Mouse (Mus musculus) CH12.LX (cell line): ENCODE results near the gene 4931406P16Rik. TPM values are rescaled to one million over a fixed set of nuclear protein-coding genes. Genes with fewer than 3 reads are reported as not detected.

ENCODE experiments used
- DNase-seq: peaks from one replicate; pipeline ENCODE4 v3.0.0-alpha.2; 2013; ENCODE audit errors: extremely low read depth
- H3K27ac ChIP-seq: 2 replicates; pipeline ENCODE4 v1.5.1; 2012; ENCODE audit warnings: low read depth, mild to moderate bottlenecking, control low read depth, moderate library complexity; ENCODE audit not compliant: insufficient read depth
- H3K27me3 ChIP-seq: replicated peaks from 2 replicates; pipeline ENCODE3; 2012; ENCODE audit warnings: inconsistent platforms
- H3K36me3 ChIP-seq, 2 experiments: replicated peaks in 1 of 2; 2 replicates each; pipeline versions ENCODE3 to v1.6.1; 2012; ENCODE audit warnings: inconsistent platforms in 1 of 2, low read length in 1 of 2, mild to moderate bottlenecking in 1 of 2, mixed read lengths in 1 of 2, moderate library complexity in 1 of 2; ENCODE audit not compliant: control insufficient read depth in 1 of 2, insufficient read depth in 1 of 2
- H3K4me1 ChIP-seq, 2 experiments: 2 replicates each; pipeline ENCODE4 v1.6.1; 2012; ENCODE audit warnings: inconsistent platforms in 1 of 2, moderate library complexity in 1 of 2; ENCODE audit not compliant: insufficient read depth in 2 of 2, control insufficient read depth in 1 of 2
- H3K4me2 ChIP-seq: 2 replicates; pipeline ENCODE4 v1.6.1; 2012; ENCODE audit warnings: low read depth, mild to moderate bottlenecking, control low read depth; ENCODE audit not compliant: poor library complexity, insufficient read depth, severe bottlenecking
- H3K4me3 ChIP-seq, 3 experiments: fragments of 150-350 bp in 1 of 3; sonication (generic) in 1 of 3; replicated peaks in 1 of 3; 2 replicates each; pipeline versions ENCODE3 to v1.5.1; 2011 to 2012; ENCODE audit warnings: low read depth in 2 of 3, low read length in 2 of 3, mild to moderate bottlenecking in 2 of 3, moderate library complexity in 2 of 3, control low read depth in 1 of 3, improper control_type of control experiment in 1 of 3, inconsistent platforms in 1 of 3, mixed read lengths in 1 of 3; ENCODE audit not compliant: poor library complexity in 1 of 3
- H3K79me2 ChIP-seq: replicated peaks from 2 replicates; pipeline ENCODE4 v1.6.1; 2012; ENCODE audit warnings: mild to moderate bottlenecking, moderate library complexity; ENCODE audit not compliant: control insufficient read depth, poor library complexity, insufficient read depth, severe bottlenecking; ENCODE audit errors: extremely low read depth
- H3K9ac ChIP-seq: 2 replicates; pipeline ENCODE4 v1.6.1; 2012; ENCODE audit warnings: low read depth, mild to moderate bottlenecking, control low read depth, moderate library complexity; ENCODE audit not compliant: insufficient read depth
- H3K9me3 ChIP-seq: replicated peaks from 2 replicates; pipeline ENCODE3; 2012; ENCODE audit warnings: low read length, inconsistent platforms, mixed read lengths
- CHD1 ChIP-seq: IDR thresholded peaks from 2 replicates; pipeline ENCODE4 v1.6.1; 2012; ENCODE audit warnings: low read depth, low read length, improper control_type of control experiment, inconsistent platforms
- CHD2 ChIP-seq: IDR thresholded peaks from 2 replicates; pipeline ENCODE4 v1.6.1; 2011; ENCODE audit warnings: low read length, improper control_type of control experiment
- CTCF ChIP-seq, 2 experiments: IDR thresholded peaks in 1 of 2; conservative IDR thresholded peaks in 1 of 2; 2 replicates each; pipeline ENCODE4 v1.5.1; 2011 to 2012; ENCODE audit warnings: low read depth in 2 of 2, low read length in 2 of 2, improper control_type of control experiment in 1 of 2, inconsistent platforms in 1 of 2, mild to moderate bottlenecking in 1 of 2, moderate library complexity in 1 of 2
- E2F4 ChIP-seq: IDR thresholded peaks from 2 replicates; pipeline ENCODE4 v1.6.1; 2011; ENCODE audit warnings: low read depth, low read length, improper control_type of control experiment; ENCODE audit not compliant: insufficient replicate concordance
- ELF1 ChIP-seq: IDR thresholded peaks from 2 replicates; pipeline ENCODE4 v1.6.1; 2014; ENCODE audit warnings: low read depth, mild to moderate bottlenecking, inconsistent platforms, low read length, improper control_type of control experiment
- EP300 ChIP-seq: IDR thresholded peaks from 2 replicates; pipeline ENCODE4 v1.6.1; 2011; ENCODE audit warnings: low read length, improper control_type of control experiment
- ETS1 ChIP-seq: conservative IDR thresholded peaks from 2 replicates; pipeline ENCODE4 v1.6.1; 2012; ENCODE audit warnings: low read depth, mild to moderate bottlenecking, inconsistent platforms, low read length, improper control_type of control experiment, moderate library complexity
- HCFC1 ChIP-seq: IDR thresholded peaks from 2 replicates; pipeline ENCODE4 v1.6.1; 2012; ENCODE audit warnings: low read depth, mild to moderate bottlenecking, inconsistent platforms, low read length, improper control_type of control experiment
- IRF4 ChIP-seq: IDR thresholded peaks from 2 replicates; pipeline ENCODE4 v1.6.1; 2014; ENCODE audit warnings: low read depth, mild to moderate bottlenecking, inconsistent platforms, low read length, improper control_type of control experiment
- JUN ChIP-seq: IDR thresholded peaks from 2 replicates; pipeline ENCODE4 v1.6.1; 2011; ENCODE audit warnings: low read depth, mild to moderate bottlenecking, low read length, improper control_type of control experiment, moderate library complexity; ENCODE audit not compliant: insufficient read depth
- JUND ChIP-seq: conservative IDR thresholded peaks from 2 replicates; pipeline ENCODE4 v1.6.1; 2011; ENCODE audit warnings: low read depth, low read length, improper control_type of control experiment
- KAT2A ChIP-seq: IDR thresholded peaks from 2 replicates; pipeline ENCODE4 v1.6.1; 2012; ENCODE audit warnings: low read length, improper control_type of control experiment, inconsistent platforms; ENCODE audit not compliant: insufficient replicate concordance
- MAX ChIP-seq: IDR thresholded peaks from 2 replicates; pipeline ENCODE4 v1.6.1; 2011; ENCODE audit warnings: low read length, improper control_type of control experiment
- MAZ ChIP-seq: IDR thresholded peaks from 2 replicates; pipeline ENCODE4 v1.6.1; 2012; ENCODE audit warnings: low read depth, mild to moderate bottlenecking, inconsistent platforms, low read length, improper control_type of control experiment, moderate library complexity
- MEF2A ChIP-seq: IDR thresholded peaks from 2 replicates; pipeline ENCODE4 v1.6.1; 2014; ENCODE audit warnings: low read depth, mild to moderate bottlenecking, inconsistent platforms, low read length, improper control_type of control experiment, borderline replicate concordance
- MXI1 ChIP-seq: IDR thresholded peaks from 2 replicates; pipeline ENCODE4 v1.6.1; 2011; ENCODE audit warnings: mild to moderate bottlenecking, low read depth, low read length, improper control_type of control experiment
- MYC ChIP-seq: IDR thresholded peaks from 2 replicates; pipeline ENCODE4 v1.6.1; 2011; ENCODE audit warnings: low read depth, mild to moderate bottlenecking, improper control_type of control experiment, low read length
- NELFE ChIP-seq: IDR thresholded peaks from 2 replicates; pipeline ENCODE4 v1.6.1; 2011; ENCODE audit warnings: low read depth, low read length, improper control_type of control experiment
- PAX5 ChIP-seq: IDR thresholded peaks from 2 replicates; pipeline ENCODE4 v1.6.1; 2012; ENCODE audit warnings: low read length, inconsistent platforms, mixed read lengths
- POLR2A ChIP-seq: IDR thresholded peaks from 2 replicates; pipeline ENCODE4 v1.6.1; 2011; ENCODE audit warnings: low read depth, mild to moderate bottlenecking, improper control_type of control experiment, low read length
- POLR2AphosphoS2 ChIP-seq: IDR thresholded peaks from 2 replicates; pipeline ENCODE4 v1.6.1; 2011; ENCODE audit warnings: low read depth, low read length, improper control_type of control experiment
- RCOR1 ChIP-seq: conservative IDR thresholded peaks from 2 replicates; pipeline ENCODE4 v1.6.1; 2012; ENCODE audit warnings: low read depth, mild to moderate bottlenecking, inconsistent platforms, low read length, improper control_type of control experiment
- SMC3 ChIP-seq: IDR thresholded peaks from 2 replicates; pipeline ENCODE4 v1.6.1; 2011; ENCODE audit warnings: low read depth, low read length, improper control_type of control experiment
- TBP ChIP-seq: conservative IDR thresholded peaks from 2 replicates; pipeline ENCODE4 v1.6.1; 2011; ENCODE audit warnings: low read depth, low read length, improper control_type of control experiment
- TCF12 ChIP-seq: IDR thresholded peaks from 2 replicates; pipeline ENCODE4 v1.6.1; 2014; ENCODE audit warnings: low read depth, mild to moderate bottlenecking, inconsistent platforms, low read length, improper control_type of control experiment
- USF1 ChIP-seq: IDR thresholded peaks from 2 replicates; pipeline ENCODE4 v1.6.1; 2014; ENCODE audit warnings: low read depth, mild to moderate bottlenecking, inconsistent platforms, low read length, improper control_type of control experiment
- USF2 ChIP-seq: conservative IDR thresholded peaks from 2 replicates; pipeline ENCODE4 v1.6.1; 2011; ENCODE audit warnings: low read depth, low read length, improper control_type of control experiment
- ZC3H11A ChIP-seq: IDR thresholded peaks from 2 replicates; pipeline ENCODE4 v1.6.1; 2012; ENCODE audit warnings: low read depth, mild to moderate bottlenecking, inconsistent platforms, low read length, improper control_type of control experiment
- ZMIZ1 ChIP-seq: IDR thresholded peaks from 2 replicates; pipeline ENCODE4 v1.6.1; 2012; ENCODE audit warnings: low read depth, mild to moderate bottlenecking, inconsistent platforms, low read length, improper control_type of control experiment
- ZNF384 ChIP-seq: IDR thresholded peaks from 2 replicates; pipeline ENCODE4 v1.6.1; 2012; ENCODE audit warnings: low read depth, low read length, improper control_type of control experiment, inconsistent platforms
- dilution Hi-C: fragments of 300-500 bp; cut with MboI; formaldehyde crosslinking; loops from 2 replicates; pipeline ENCODE4 v1.14.3; 2020; ENCODE audit warnings: low sequenced_read_pairs; ENCODE audit not compliant: extremely low pct_unique_long_range_greater_than_20kb, extremely low pct_ligation_motif_present
- in situ Hi-C: fragments of 300-500 bp; cut with MboI; formaldehyde crosslinking; loops from 3 replicates; pipeline ENCODE4 v1.14.3; 2019; ENCODE audit warnings: low sequenced_read_pairs, low pct_ligation_motif_present, low pct_unique_long_range_greater_than_20kb, mixed read lengths
- polyA plus RNA-seq: library from polyadenylated mRNA; unstranded; fragments of >175 nt; gene quantifications from 2 replicates; pipeline ENCODE4 v1.2.1, GENCODE M21; 2012; ENCODE audit warnings: low read depth; ENCODE audit not compliant: insufficient read length
- total RNA-seq, 2 experiments: library from RNA; depleted of rRNA; stranded (reverse); fragments of 300-350 nt in 1 of 2; fragments of >200 nt in 1 of 2; gene quantifications; 2 replicates each; pipeline ENCODE4 v1.2.3; 2012 to 2014

4931406P16Rik gene
- total and polyA plus RNA-seq, 3 experiments: 10.0 to 15.6 (median 11.7) TPM

GRCm38 (mm10) chr7:34305454-34305853 lies 7.9 kb downstream of the 4931406P16Rik start:
- no peak overlapping the region for H3K4me2 ChIP-seq
- H3K4me1 ChIP-seq: peaks cover 5 to 30% of the 10 kb centered on the region in 2 experiments; a peak in 3 of 4 replicates
- no peak for DNase-seq
- no peak overlapping the region for H3K4me3 ChIP-seq
- in situ Hi-C loops (no loop called here), dilution Hi-C loops (no loop called here)
- TF ChIP-seq CTCF (conservative IDR thresholded peaks at IDR 0.05 in 1 of 2, IDR thresholded peaks at IDR 0.05 in 1 of 2; ENCODE audit: low read depth in 2 of 2, low read length in 2 of 2): no peak
- TF ChIP-seq HCFC1: no peak
- TF ChIP-seq IRF4: no peak
- TF ChIP-seq SMC3: no peak
- no peak for TF ChIP-seq ZC3H11A
- TF ChIP-seq POLR2AphosphoS2: no peak
- TF ChIP-seq RCOR1: no peak
- TF ChIP-seq MXI1: no peak
- no peak for TF ChIP-seq JUN
- no peak for TF ChIP-seq KAT2A
- no peak for TF ChIP-seq CHD1
- TF ChIP-seq EP300: no peak
- TF ChIP-seq ELF1: no peak
- TF ChIP-seq TBP: no peak
- no peak for TF ChIP-seq POLR2A
- TF ChIP-seq USF2: no peak
- TF ChIP-seq ETS1: no peak
- no peak for TF ChIP-seq PAX5
- TF ChIP-seq JUND: no peak
- no peak overlapping the region for H3K9ac ChIP-seq
- no peaks in the 10 kb centered on the region for H3K27me3 ChIP-seq
- peaks cover 0 to 13% of the 10 kb centered on the region in 2 experiments for H3K36me3 ChIP-seq
- no peaks in the 10 kb centered on the region for H3K79me2 ChIP-seq
- H3K9me3 ChIP-seq: no peaks in the 10 kb centered on the region
- H3K27ac ChIP-seq: no peak overlapping the region

DNA sequence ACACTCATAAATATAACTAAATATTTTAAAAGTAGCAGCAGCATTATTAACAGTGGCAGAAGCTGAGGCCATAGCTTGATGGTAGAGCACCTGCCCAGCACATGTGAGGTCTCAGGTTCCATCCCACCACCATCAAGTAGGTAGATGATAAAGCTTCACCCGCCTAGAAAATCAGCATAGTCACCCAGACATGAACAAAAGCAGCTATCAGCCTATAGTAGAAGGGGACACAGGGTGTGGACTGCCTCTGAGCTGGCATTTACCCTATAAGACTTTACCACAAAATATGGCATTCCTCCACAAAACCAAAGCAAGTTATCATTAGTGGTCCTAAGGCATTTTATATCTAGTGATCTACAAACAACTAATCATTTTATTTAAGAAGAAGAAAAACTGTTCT lies 10.7 kb downstream of the 4931406P16Rik start:
- peaks cover 5 to 30% of the 10 kb centered on the region in 2 experiments; a peak in 3 of 4 replicates for H3K4me1 ChIP-seq
- peaks cover 0 to 17% of the 10 kb centered on the region in 2 experiments for H3K36me3 ChIP-seq
- no peak overlapping the region for H3K27ac ChIP-seq
- DNase-seq: no peak
- H3K27me3 ChIP-seq: no peaks in the 10 kb centered on the region
- H3K4me2 ChIP-seq: no peak overlapping the region
- dilution Hi-C loops: no loop called here
- H3K9ac ChIP-seq: no peak overlapping the region
- in situ Hi-C loops: no loop called here
- 0 out of 2 replicates have a peak, but pooled peaks cover 2% of the 10 kb centered on the region for H3K79me2 ChIP-seq
- no peak for TF ChIP-seq MAX
- TF ChIP-seq ZNF384: no peak
- no peak for TF ChIP-seq ZMIZ1
- no peak for TF ChIP-seq CHD2
- TF ChIP-seq NELFE: no peak
- no peak for TF ChIP-seq JUN
- no peak for TF ChIP-seq MAZ
- no peak for TF ChIP-seq MYC
- TF ChIP-seq E2F4: no peak
- TF ChIP-seq MEF2A: no peak
- no peak for TF ChIP-seq TCF12
- no peak for TF ChIP-seq PAX5
- TF ChIP-seq USF1: no peak
- no peak for TF ChIP-seq ELF1
- no peak for TF ChIP-seq MXI1
- no peak overlapping the region for H3K4me3 ChIP-seq
- no peaks in the 10 kb centered on the region for H3K9me3 ChIP-seq
